Mouse (Mus musculus) forebrain, embryonic 16.5 days (tissue): Measurements from ENCODE around the gene Rag1. TPM values are rescaled to one million over a fixed set of nuclear protein-coding genes. Genes with fewer than 3 reads are reported as not detected.
A peak's percentile ranks its signal among the peaks of the same experiment; 100 is the strongest.

Experiments used
- ATAC-seq: fragments of 200-750 bp; cut with Nextera tagmentation; 2 replicates; pipeline ENCODE4 v1.8.0; 2017; ENCODE audit warnings: mild to moderate bottlenecking, moderate library complexity
- H3K27ac ChIP-seq: fragments of 300-500 bp; sonication (generic); 2 replicates; pipeline ENCODE4 v1.5.1; 2014; ENCODE audit warnings: low read length, control low read depth
- H3K27me3 ChIP-seq: fragments of 300-500 bp; sonication (generic); replicated peaks from 2 replicates; pipeline ENCODE4 v1.6.1; 2014; ENCODE audit warnings: low read length; ENCODE audit not compliant: control insufficient read depth, insufficient read depth
- H3K36me3 ChIP-seq: fragments of 300-500 bp; sonication (generic); 2 replicates; pipeline ENCODE4 v1.6.1; 2014; ENCODE audit not compliant: control insufficient read depth, insufficient read depth
- H3K4me1 ChIP-seq: fragments of 300-500 bp; sonication (generic); replicated peaks from 2 replicates; pipeline ENCODE4 v1.6.1; 2014; ENCODE audit warnings: low read length; ENCODE audit not compliant: control insufficient read depth, insufficient read depth
- H3K4me2 ChIP-seq: fragments of 300-500 bp; sonication (generic); 2 replicates; pipeline ENCODE4 v1.6.1; 2014; ENCODE audit warnings: mild to moderate bottlenecking, low read length, control low read depth
- H3K4me3 ChIP-seq: fragments of 300-500 bp; sonication (generic); replicated peaks from 2 replicates; pipeline ENCODE4 v1.5.1; 2014; ENCODE audit warnings: mild to moderate bottlenecking, low read length, control low read depth
- H3K9ac ChIP-seq: fragments of 300-500 bp; sonication (generic); replicated peaks from 2 replicates; pipeline ENCODE4 v1.6.1; 2014; ENCODE audit warnings: low read depth, low read length, control low read depth
- H3K9me3 ChIP-seq: fragments of 300-500 bp; sonication (generic); 2 replicates; pipeline ENCODE4 v1.6.1; 2016; ENCODE audit warnings: low read length; ENCODE audit not compliant: control insufficient read depth
- WGBS: fragments of 180-500 bp; shearing (Covaris S2); extraction: QIAGEN DNeasy Blood & Tissue Kit; methylation state at CpG from one replicate; pipeline ENCODE4 v1.1.7; 2014; 5-methylcytosine and 5-hydroxymethylcytosine counted together
- polyA plus RNA-seq: library from polyadenylated mRNA; unstranded; fragments of >200 nt; fragmentation: Nextera tagmentation; extraction: Ambion mirVana; gene quantifications from 2 replicates; pipeline ENCODE4 v1.2.1, GENCODE M21; 2015

Gene Rag1
- 0.05 and 0.07 TPM in 2 replicates for polyA plus RNA-seq

GRCm38 (mm10) chr2:101649114-101649671 lies at the start of gene Rag1, which contains the start of gene B230118H07Rik:
TSS of gene Rag1 (minus strand) at chr2:101649501.
TSS of gene B230118H07Rik (minus strand) at chr2:101649532.
- Histone ChIP-seq H3K27ac (no peak within 1 kb of the TSS), H3K4me2 (no peak within 1 kb of the TSS), H3K4me3 (no peak within 1 kb of the TSS), H3K27me3 (peaks cover 5% of the 10 kb centered on the region; the same call in 1 of the 2 replicates), H3K9ac (no peak within 1 kb of the TSS), H3K36me3 (no peaks in the 10 kb centered on the region), H3K9me3 (no peaks in the 10 kb centered on the region), H3K4me1 (peaks cover 6% of the 10 kb centered on the region; the same call in 1 of the 2 replicates)
- WGBS, result 29% methylated on average over 8 of the region's 8 CpGs
- ATAC-seq, result peak; percentile 43; the same call in 1 of the 2 replicates

- ATAC-seq, result no peak
- WGBS, result 84% methylated on average over 7 of the region's 7 CpGs
- Histone ChIP-seq H3K4me2 (no peak overlapping the region), H3K27ac (no peak overlapping the region), H3K4me3 (no peak overlapping the region), H3K9ac (no peak overlapping the region), H3K9me3 (no peaks in the 10 kb centered on the region), H3K27me3 (no peaks in the 10 kb centered on the region), H3K4me1 (no peaks in the 10 kb centered on the region), H3K36me3 (peaks cover 23% of the 10 kb centered on the region)
Observed at GRCm38 (mm10) chr2:101695584-101695983, 46.3 kb upstream of the Rag1 start.

DNA sequence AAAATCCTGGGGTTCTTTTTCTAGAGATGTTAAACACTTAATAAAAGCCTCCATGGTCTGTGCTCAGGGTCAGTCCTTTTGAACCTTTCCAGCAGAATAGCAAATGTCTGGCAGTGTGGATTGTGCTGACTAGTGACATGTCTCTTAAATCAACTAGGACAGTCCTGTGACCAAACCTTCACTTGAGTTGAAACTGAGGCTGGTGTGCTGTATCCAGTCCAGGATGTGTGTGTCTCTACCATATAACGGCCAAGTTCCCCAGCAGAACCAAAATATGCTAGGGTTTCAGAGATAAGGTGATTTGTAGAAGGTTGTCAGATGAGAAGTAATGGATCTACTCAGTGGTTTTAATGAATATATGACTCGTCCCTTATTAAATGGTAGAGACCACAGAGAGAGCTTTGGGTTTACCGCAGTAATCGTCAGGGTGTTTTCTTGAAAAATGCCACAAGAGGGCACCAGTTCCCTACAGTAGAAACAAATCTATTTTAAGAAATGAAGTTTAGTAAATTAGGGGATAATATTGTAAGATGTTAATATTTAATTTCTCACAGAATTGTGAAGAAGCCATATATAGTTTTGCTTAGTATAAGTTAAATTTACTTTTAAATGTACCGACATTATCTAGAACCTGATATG lies 44.4 kb upstream of the Rag1 start:
- no peaks in the 10 kb centered on the region for H3K4me1 ChIP-seq
- peaks cover 26% of the 10 kb centered on the region for H3K36me3 ChIP-seq
- 0 out of 2 replicates have a peak, but pooled peaks have one; percentile 39 for ATAC-seq
- H3K27ac ChIP-seq, result no peak overlapping the region
- no peaks in the 10 kb centered on the region for H3K9me3 ChIP-seq
- 62% methylated on average over 5 of the region's 5 CpGs for WGBS
- no peaks in the 10 kb centered on the region for H3K27me3 ChIP-seq
- H3K4me2 ChIP-seq, result no peak overlapping the region
- H3K9ac ChIP-seq, result no peak overlapping the region
- no peak overlapping the region for H3K4me3 ChIP-seq

GRCm38 (mm10) chr2:101693043-101693442 lies 43.7 kb upstream of the Rag1 start:
- WGBS, result 50% methylated on average over 4 of the region's 4 CpGs
- ATAC-seq, result no peak; the same call in 1 of the 2 replicates
- peaks cover 26% of the 10 kb centered on the region for H3K36me3 ChIP-seq

DNA sequence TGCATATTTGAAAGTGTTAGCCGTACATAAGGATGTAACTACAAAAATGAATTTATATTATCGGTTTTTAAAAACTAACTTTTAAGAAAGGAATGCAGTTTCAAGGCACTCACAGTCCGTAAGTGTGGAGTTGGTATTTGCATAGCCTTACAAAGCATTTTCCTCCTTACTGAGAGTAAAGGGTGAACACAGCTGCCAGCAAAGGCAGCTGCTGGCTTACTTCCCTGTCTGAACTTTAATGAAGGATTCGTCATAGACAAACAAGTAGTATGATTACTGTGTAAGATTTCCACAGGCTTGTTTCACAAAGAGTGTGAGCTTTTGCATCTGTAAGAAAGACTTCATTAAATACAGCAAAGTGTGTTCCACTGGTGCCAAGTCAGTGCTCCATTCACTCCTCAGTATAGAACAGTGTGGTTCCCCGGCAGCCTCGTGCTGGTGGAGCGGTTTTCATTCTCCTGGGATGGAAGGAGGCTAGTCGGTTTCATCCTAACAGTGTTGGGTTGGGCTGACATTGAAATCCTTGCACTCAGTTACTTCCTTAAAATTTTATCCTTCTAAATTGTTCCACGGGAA lies 41.0 kb upstream of the Rag1 start:
- Histone ChIP-seq H3K4me3 (no peak overlapping the region), H3K27ac (no peak overlapping the region), H3K36me3 (peaks cover 16% of the 10 kb centered on the region), H3K9me3 (no peaks in the 10 kb centered on the region), H3K9ac (no peak overlapping the region), H3K4me1 (no peaks in the 10 kb centered on the region), H3K27me3 (no peaks in the 10 kb centered on the region), H3K4me2 (no peak overlapping the region)
- peak; percentile 79 for ATAC-seq
- WGBS, result 73% methylated on average over 9 of the region's 9 CpGs

More at GRCm38 (mm10) chr2:101693043-101693442, 43.7 kb upstream of the Rag1 start:
- Histone ChIP-seq H3K4me3 (no peak overlapping the region), H3K9me3 (no peaks in the 10 kb centered on the region), H3K9ac (no peak overlapping the region), H3K27me3 (no peaks in the 10 kb centered on the region), H3K4me1 (no peaks in the 10 kb centered on the region), H3K27ac (no peak overlapping the region), H3K4me2 (no peak overlapping the region)

DNA sequence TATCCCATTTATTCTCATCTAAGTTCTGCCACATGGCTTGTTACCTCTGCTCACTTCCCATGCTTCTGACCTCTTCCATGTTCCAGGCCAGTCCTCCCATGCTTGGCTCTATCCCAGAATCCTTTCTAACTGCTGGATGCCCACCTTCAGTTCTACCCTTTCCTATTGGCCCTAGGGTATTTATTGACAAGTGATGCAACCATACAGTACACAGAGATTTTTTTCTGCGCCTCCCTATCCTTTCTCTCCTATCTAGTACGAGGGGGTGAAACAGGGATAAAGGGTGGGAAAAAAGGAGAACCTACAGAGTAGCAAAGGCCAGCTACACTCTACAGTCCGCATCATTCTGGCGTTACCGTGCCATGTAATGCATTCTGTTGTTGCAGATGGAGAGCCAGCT lies 38.7 kb upstream of the Rag1 start:
- Histone ChIP-seq H3K9me3 (no peaks in the 10 kb centered on the region), H3K4me3 (no peak overlapping the region), H3K27ac (no peak overlapping the region), H3K9ac (no peak overlapping the region), H3K27me3 (no peaks in the 10 kb centered on the region), H3K36me3 (peaks cover 16% of the 10 kb centered on the region), H3K4me1 (no peaks in the 10 kb centered on the region), H3K4me2 (no peak overlapping the region)
- WGBS, result 75% methylated on average over 5 of the region's 5 CpGs
- ATAC-seq, result no peak

DNA sequence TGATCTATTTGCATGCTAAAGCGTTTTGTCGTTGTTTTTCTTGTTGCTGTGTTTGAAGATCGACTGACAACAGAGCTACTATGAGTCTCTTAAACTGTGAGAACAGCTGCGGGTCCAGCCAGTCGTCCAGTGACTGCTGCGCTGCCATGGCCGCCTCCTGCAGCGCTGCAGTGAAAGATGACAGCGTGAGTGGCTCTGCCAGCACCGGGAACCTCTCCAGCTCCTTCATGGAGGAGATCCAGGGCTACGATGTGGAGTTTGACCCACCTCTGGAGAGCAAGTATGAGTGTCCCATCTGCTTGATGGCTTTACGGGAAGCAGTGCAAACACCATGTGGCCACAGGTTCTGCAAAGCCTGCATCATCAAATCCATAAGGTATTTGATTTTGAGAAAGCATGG lies 35.1 kb upstream of the Rag1 start:
- Histone ChIP-seq H3K36me3 (peaks cover 6% of the 10 kb centered on the region; the same call in 1 of the 2 replicates), H3K9me3 (no peaks in the 10 kb centered on the region), H3K4me1 (peaks cover 10% of the 10 kb centered on the region), H3K9ac (no peak overlapping the region), H3K4me3 (no peak overlapping the region), H3K27me3 (no peaks in the 10 kb centered on the region), H3K4me2 (no peak overlapping the region), H3K27ac (no peak overlapping the region)
- no peak for ATAC-seq
- 77% methylated on average over 12 of the region's 12 CpGs for WGBS

DNA sequence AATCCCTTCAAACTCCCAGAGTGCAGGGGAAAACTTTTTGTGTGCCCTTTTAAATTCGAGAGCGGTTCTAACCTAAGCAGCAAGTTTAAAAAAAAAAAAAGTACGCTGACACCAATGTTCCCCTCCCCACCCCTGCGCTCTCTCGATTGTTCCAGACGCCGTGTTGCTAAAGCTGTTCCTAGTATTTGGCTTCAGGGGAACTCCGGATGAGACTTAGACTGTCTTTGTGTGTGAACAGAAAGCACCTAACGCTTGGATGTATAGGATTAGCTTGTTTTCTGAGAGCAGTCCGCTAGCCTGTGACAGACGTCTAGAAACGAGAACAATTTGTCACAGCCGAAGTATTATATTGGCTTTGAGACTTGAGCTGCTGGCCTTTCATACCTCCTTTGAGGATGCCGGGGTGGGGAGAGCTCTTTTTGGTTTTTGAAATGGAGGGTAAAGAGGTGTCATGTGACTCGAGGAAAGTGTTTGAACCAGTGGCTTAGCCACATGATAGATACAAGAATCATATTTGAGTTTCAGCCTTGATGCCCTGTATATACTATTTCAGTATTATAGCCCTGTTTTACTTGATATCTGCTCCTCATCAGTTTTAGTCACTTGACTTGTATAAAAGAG lies 30.0 kb upstream of the Rag1 start:
- WGBS, result 2% methylated on average over 15 of the region's 15 CpGs
- Histone ChIP-seq H3K4me1 (peaks cover 16% of the 10 kb centered on the region), H3K36me3 (no peaks in the 10 kb centered on the region), H3K9ac (peak overlapping the region; percentile 51), H3K27me3 (no peaks in the 10 kb centered on the region; the same call in 1 of the 2 replicates), H3K9me3 (no peaks in the 10 kb centered on the region), H3K4me3 (peak overlapping the region; percentile 80), H3K27ac (no peak overlapping the region), H3K4me2 (peak overlapping the region; percentile 78)
- no peak for ATAC-seq
